Mouse (Mus musculus) CD8-positive naive resting alpha-beta T cell, adult 57 days (primary cell): Measurements from ENCODE around the gene Dusp21. TPM values are rescaled to one million over a fixed set of nuclear protein-coding genes. Genes with fewer than 3 reads are reported as not detected.

ENCODE experiments used
- total RNA-seq: library from RNA; stranded (reverse); gene quantifications from one replicate; pipeline ENCODE4 v1.2.4, GENCODE M21; 2023

The Dusp21 gene
- total RNA-seq = not detected

DNA sequence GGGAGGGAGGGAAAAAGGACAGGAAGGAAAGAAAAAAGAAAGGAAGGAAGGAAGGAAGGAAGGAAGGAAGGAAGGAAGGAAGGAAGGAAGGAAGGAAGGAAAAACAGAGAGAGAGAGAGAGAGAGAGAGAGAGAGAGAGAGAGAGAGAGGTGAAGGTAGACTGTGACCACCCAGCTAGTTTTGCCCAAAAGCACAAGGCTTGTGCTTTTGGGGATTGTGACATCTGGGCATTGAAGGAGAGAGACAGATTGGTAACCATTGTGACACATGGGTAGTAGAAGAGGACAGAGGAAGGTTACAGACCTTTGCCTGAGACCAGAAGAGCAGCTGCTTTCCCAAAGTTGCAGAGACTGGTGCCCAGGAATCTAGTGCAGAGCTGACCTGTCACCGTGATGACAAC is at the start of gene Dusp21:
Dusp21 (plus strand) TSS at position 301 of the 400 bp plus-strand sequence.

DNA sequence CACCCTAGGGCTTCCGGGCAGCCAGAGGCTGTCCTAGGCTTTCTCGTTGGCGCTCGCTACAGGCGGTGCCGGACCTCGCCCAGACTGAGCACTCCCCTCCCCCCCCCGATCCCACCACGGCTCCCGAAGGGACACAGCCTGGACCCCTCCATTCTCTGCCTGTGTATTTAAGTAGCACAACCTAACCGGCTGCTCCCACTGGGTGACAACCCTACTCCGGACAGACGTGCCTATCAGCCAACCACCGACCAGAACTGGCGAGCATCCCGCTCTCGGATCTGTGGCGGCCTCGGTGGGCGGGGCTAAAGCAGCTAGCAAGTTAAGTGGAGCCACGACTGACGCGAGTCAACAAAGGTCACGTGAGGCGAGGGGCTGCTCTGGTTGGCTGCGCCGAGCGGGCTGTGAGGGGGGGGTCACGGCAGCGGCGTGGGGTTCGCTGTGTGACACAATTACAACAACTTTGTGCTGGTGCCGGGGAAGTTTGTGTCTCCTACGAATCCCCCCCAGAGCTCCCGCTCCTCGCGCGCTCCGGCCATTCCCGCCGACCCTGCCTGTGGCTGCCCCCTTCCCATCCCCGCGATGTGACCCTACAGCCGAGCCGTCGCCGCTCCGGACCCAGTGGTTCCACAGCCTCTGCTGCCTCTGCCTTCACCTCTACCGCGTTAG is 16.7 kb downstream of the Dusp21 start, which contains the start of gene Kdm6a:
Kdm6a (plus strand) TSS at position 384 of the 666 bp plus-strand sequence.

Other genes with a start within 250 kb of the Dusp21 start
- 98.9 TPM for gene Kdm6a, start 16.7 kb downstream of the Dusp21 start, total RNA-seq